Mouse (Mus musculus) E14TG2a.4 (cell line): ENCODE data around the gene Gm28308.

ENCODE experiments used
- H3K27me3 ChIP-seq: 2 replicates; pipeline ENCODE4 v1.6.1; 2014; ENCODE audit warnings: low read length, control low read depth; ENCODE audit not compliant: insufficient read depth
- H3K36me3 ChIP-seq: 2 replicates; pipeline ENCODE4 v1.6.1; 2014; ENCODE audit warnings: low read length, control low read depth; ENCODE audit not compliant: insufficient read depth
- H3K4me1 ChIP-seq: replicated peaks from 2 replicates; pipeline ENCODE4 v1.6.1; 2014; ENCODE audit warnings: low read depth, low read length, control low read depth
- H3K4me3 ChIP-seq: replicated peaks from 2 replicates; pipeline ENCODE4 v1.5.1; 2014; ENCODE audit warnings: mild to moderate bottlenecking, low read length
- H3K9me3 ChIP-seq: 2 replicates; pipeline ENCODE4 v1.6.1; 2014; ENCODE audit warnings: low read length, control low read depth
- CTCF ChIP-seq: conservative IDR thresholded peaks from 2 replicates; pipeline ENCODE4 v1.5.1; 2014; ENCODE audit warnings: low read length
- NANOG ChIP-seq: IDR thresholded peaks from 2 replicates; pipeline ENCODE4 v1.6.1; 2014; ENCODE audit warnings: borderline replicate concordance, low read length, mixed read lengths
- POU5F1 ChIP-seq: IDR thresholded peaks from 2 replicates; pipeline ENCODE4 v1.6.1; 2014; ENCODE audit warnings: low read length, borderline replicate concordance

Gm28308 gene

GRCm38 (mm10) chr6:52139115-52139514, 74.0 kb downstream of the Gm28308 start:
- peaks cover 15% of the 10 kb centered on the region for H3K4me1 ChIP-seq
- peaks cover 4% of the 10 kb centered on the region; the same call in 1 of the 2 replicates for H3K27me3 ChIP-seq
- no peaks in the 10 kb centered on the region for H3K9me3 ChIP-seq
- H3K36me3 ChIP-seq: no peaks in the 10 kb centered on the region
- H3K4me3 ChIP-seq: no peak overlapping the region
- no peak for TF ChIP-seq NANOG
- no peak for TF ChIP-seq CTCF
- no peak for TF ChIP-seq POU5F1

DNA sequence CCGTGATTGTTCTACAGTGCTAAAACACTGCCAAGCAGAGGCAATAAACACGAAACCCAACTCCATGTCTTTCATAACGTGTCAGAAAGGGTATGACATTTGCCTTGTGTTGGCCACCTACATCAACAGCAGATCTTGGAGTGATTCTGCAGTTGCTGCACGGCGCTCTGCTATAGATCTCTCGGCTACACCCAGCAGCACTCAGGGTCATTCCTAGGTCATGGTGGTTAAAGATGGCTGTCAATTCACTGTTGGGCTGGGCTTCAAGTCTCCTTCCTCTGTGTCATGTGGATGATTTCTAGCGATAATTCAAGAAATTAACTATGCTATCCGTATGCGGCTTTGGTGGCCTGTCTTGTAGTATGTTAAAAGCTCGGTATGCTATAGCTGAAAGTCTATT, 74.6 kb downstream of the Gm28308 start:
- H3K9me3 ChIP-seq: no peaks in the 10 kb centered on the region
- peaks cover 2% of the 10 kb centered on the region; the same call in 1 of the 2 replicates for H3K27me3 ChIP-seq
- peaks cover 15% of the 10 kb centered on the region for H3K4me1 ChIP-seq
- H3K4me3 ChIP-seq: no peak overlapping the region
- no peaks in the 10 kb centered on the region for H3K36me3 ChIP-seq
- TF ChIP-seq NANOG: no peak
- no peak for TF ChIP-seq CTCF
- TF ChIP-seq POU5F1: no peak

DNA sequence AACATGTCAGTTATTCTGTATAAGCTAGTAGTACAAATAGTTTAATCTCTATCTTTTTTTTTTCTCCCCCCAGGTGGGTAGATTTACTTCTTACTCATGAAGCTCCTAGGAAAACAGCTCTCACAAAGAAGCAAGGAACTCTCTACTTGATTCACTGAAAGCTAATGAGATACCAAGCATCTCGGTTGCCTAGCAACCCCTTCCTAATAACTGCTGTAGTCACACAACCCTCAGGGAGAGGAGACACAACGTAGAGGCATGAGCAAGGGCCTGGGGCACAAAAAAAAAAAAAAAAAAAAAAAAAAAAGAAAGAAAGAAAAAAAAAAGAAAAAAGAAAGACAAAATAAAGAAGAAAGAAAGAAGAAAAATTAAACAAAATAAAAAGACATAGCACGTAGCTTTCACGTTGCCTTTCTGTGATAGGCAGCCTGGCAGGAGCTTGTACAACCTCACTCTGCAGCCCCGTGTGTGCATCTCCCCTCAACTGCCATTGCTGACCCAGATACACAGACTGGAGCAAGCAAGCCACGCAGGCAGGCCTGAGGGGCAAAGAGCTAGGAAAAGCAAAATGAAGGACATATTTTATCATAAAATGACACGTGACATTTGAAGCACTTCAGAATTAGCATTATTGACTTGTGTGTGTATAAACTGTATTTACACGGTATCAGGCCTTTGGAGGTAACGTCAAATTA, 75.2 kb downstream of the Gm28308 start:
- Histone ChIP-seq H3K4me3 (no peak overlapping the region), H3K9me3 (no peaks in the 10 kb centered on the region), H3K4me1 (peaks cover 15% of the 10 kb centered on the region), H3K27me3 (no peaks in the 10 kb centered on the region), H3K36me3 (no peaks in the 10 kb centered on the region)
- TF ChIP-seq CTCF: no peak
- TF ChIP-seq NANOG: no peak
- no peak for TF ChIP-seq POU5F1

DNA sequence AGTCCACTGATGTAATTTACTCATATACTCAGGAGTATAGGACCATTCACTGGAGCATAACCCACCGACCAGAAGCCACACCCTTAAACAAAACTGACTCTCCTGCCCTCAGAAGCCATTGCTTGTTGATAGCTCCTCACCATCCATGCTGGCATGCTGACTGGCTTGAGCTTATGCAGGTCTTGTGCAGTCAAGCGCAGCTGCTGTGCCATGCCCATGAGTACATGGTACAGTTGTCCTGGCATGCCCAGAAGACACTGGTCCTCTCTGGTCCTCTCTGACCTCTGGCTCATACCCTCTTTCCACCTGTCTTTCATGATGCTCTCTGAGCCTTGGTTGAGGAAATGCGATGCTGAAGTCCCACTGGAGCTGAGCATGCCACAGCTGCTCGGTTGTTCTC, 89.5 kb downstream of the Gm28308 start:
- Histone ChIP-seq H3K4me3 (no peak overlapping the region), H3K27me3 (peaks cover 13% of the 10 kb centered on the region; the same call in 1 of the 2 replicates), H3K9me3 (peaks cover 8% of the 10 kb centered on the region), H3K4me1 (no peaks in the 10 kb centered on the region), H3K36me3 (no peaks in the 10 kb centered on the region)
- TF ChIP-seq NANOG (no peak), POU5F1 (no peak), CTCF (no peak)

GRCm38 (mm10) chr6:52121173-52121572, 92.0 kb downstream of the Gm28308 start:
- Histone ChIP-seq H3K27me3 (peaks cover 13% of the 10 kb centered on the region; the same call in 1 of the 2 replicates), H3K4me1 (peaks cover 8% of the 10 kb centered on the region), H3K36me3 (no peaks in the 10 kb centered on the region), H3K9me3 (no peaks in the 10 kb centered on the region), H3K4me3 (no peak overlapping the region)
- TF ChIP-seq NANOG (no peak), POU5F1 (no peak), CTCF (no peak)

DNA sequence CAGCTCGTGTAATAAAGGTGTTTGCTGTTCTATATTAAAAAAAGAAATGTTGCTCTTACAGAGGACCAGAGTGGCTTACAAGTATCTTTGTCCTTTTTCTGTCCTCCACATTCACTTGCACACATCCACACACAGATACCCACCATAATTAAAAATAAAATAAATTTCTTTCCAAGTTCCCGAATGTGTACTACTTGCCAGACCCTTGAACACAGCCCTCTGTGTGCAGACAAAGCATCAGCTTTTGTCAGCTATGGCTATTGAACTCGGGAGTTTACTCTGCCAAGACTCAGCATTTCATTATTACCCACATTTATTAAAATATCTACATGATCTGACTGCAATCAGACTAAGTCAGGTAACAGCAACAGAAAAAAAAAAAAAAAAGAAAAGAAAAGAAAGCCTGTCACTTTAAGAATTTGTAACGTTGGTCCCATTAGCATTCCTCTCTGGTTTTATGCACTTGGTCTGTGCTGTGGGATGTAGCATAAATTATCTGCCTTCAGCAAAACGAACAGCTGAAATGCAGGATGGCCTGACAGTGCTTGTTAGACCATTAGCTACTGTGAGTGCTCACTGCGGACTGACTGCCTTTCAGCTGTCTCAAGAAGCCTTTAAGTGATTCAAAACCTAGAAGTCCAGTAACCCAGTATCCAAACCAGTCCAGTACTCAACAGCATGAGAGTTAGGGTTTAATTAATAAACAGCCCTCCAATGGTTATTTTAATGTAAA, 94.1 kb downstream of the Gm28308 start:
- H3K27me3 ChIP-seq: peaks cover 13% of the 10 kb centered on the region; the same call in 1 of the 2 replicates
- H3K36me3 ChIP-seq: peaks cover 6% of the 10 kb centered on the region
- no peaks in the 10 kb centered on the region for H3K9me3 ChIP-seq
- TF ChIP-seq CTCF: no peak
- TF ChIP-seq POU5F1: no peak
- TF ChIP-seq NANOG: no peak
- H3K4me3 ChIP-seq: no peak overlapping the region
- H3K4me1 ChIP-seq: peaks cover 24% of the 10 kb centered on the region

DNA sequence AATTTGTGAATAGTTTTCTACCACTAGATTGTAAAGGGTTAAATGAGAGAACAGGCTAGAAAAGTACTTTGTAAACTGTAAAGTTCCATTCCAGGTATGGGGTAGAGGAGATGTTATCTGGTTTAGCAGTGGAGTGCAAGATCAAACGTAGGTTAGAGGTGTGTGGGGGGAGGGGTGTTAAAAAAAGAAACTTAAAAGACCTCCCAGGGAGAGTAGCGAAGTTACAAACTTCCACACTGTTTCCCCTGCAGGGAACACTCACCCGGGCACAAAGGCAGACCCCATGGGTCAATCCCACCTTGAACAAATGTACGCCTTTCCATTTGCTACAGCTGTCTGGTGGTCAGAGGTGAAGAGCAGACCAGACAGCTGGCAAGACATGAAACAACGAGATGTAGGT, 97.2 kb downstream of the Gm28308 start:
- H3K4me3 ChIP-seq: no peak overlapping the region
- peaks cover 4% of the 10 kb centered on the region; the same call in 1 of the 2 replicates for H3K27me3 ChIP-seq
- H3K36me3 ChIP-seq: peaks cover 36% of the 10 kb centered on the region
- TF ChIP-seq NANOG (no peak), CTCF (no peak), POU5F1 (no peak)
- H3K9me3 ChIP-seq: no peaks in the 10 kb centered on the region
- H3K4me1 ChIP-seq: peaks cover 29% of the 10 kb centered on the region
